Mouse (Mus musculus) left cerebral cortex, postnatal 10 days (tissue): ENCODE results near the gene Usf3. TPM values are rescaled to one million over a fixed set of nuclear protein-coding genes. Genes with fewer than 3 reads are reported as not detected.

ENCODE experiments used
- DNase-seq, 2 experiments: peaks; one replicate each; pipeline ENCODE4 v3.0.0; 2021 to 2022; ENCODE audit warnings: low spot score in 2 of 2, mixed read lengths in 1 of 2; ENCODE audit errors: extremely low spot score in 1 of 2
- intact Hi-C: fragments of 180-260 bp; cut with DNase I; formaldehyde crosslinking; loops from one replicate; pipeline ENCODE4 v1.15.1; 2025
- total RNA-seq, 2 experiments: library from RNA; stranded (reverse); gene quantifications; 2 replicates each; pipeline ENCODE4 v1.2.3; 2021

The Usf3 gene
- total RNA-seq, 2 experiments from 2014 or later, result 32.6 to 33.5 TPM

DNA sequence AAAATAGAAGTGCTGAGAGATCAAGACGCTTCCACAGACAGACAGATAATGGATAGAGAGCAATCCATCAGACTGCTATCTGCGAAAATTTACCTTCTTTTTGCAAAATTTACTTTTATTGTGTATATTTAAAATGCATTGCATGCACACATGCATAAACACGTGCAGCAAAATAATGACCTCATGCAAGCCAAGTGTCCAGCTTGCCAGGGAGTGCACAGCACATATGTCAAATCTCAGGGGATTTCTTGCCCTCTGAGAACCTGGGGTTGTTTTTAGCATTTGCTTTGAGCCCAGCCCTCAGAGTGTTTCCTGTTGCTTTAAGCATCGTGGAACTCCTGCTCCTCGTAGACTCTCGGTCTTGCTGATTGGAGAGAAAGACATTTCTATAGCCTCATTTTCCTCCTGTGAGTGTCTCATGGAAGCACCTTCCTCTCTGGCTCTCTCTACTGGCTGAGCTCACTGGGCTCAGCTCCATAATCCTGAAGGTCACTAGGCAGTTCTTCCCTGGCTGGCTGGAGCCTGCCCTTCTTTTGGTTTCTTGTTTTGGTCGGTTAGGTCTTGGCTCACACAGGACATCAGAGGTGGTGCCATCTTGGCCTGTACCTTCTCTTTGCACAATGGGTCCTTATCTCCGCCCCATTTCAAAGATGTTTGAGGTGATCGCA is 98.5 kb downstream of the Usf3 start:
- intact Hi-C loops, result no loop called here
- DNase-seq, result no peak

Other genes with a start within 250 kb of the Usf3 start
- gene Qtrt2, start 246.4 kb upstream of the Usf3 start, total RNA-seq, result 10 to 100 TPM; 24.9 to 29.2 TPM
- gene Zdhhc23, start 193.5 kb upstream of the Usf3 start, total RNA-seq, result 10 to 100 TPM; 30.6 to 33.7 TPM
- 1 to 10 TPM; 2.2 to 2.9 TPM for gene Gramd1c, start 109.9 kb upstream of the Usf3 start, total RNA-seq
- 100 to 1,000 TPM; 413 to 416 TPM for gene Atp6v1a, start 33.5 kb upstream of the Usf3 start, total RNA-seq
- gene Naa50, start 33.4 kb upstream of the Usf3 start, total RNA-seq, result 10 to 100 TPM; 53.9 to 55.2 TPM
- gene Sidt1, start 159.9 kb downstream of the Usf3 start, total RNA-seq, result 10 to 100 TPM; 39.9 to 49.1 TPM
- 10 to 100 TPM; 12.6 to 12.9 TPM for gene Spice1, start 173.9 kb downstream of the Usf3 start, total RNA-seq
- 1 to 10 TPM; 6.5 to 8.6 TPM for gene Cfap44, start 221.6 kb downstream of the Usf3 start, total RNA-seq